Mouse (Mus musculus) liver, embryonic 12.5 days (tissue): ENCODE measurements around the gene Wdr26. TPM values are rescaled to one million over a fixed set of nuclear protein-coding genes. Genes with fewer than 3 reads are reported as not detected.

Experiments used
- ATAC-seq: fragments of 200-750 bp; cut with Nextera tagmentation; 2 replicates; pipeline ENCODE4 v1.8.0; 2017; ENCODE audit warnings: moderate number of reproducible peaks, mild to moderate bottlenecking, moderate library complexity
- H3K27ac ChIP-seq: fragments of 300-500 bp; sonication (generic); 2 replicates; pipeline ENCODE4 v1.5.1; 2016; ENCODE audit warnings: mild to moderate bottlenecking
- H3K27me3 ChIP-seq: fragments of 300-500 bp; sonication (generic); replicated peaks from 2 replicates; pipeline ENCODE4 v1.6.1; 2016; ENCODE audit warnings: mild to moderate bottlenecking, moderate library complexity
- H3K36me3 ChIP-seq: fragments of 300-500 bp; sonication (generic); 2 replicates; pipeline ENCODE4 v1.6.1; 2016; ENCODE audit warnings: mild to moderate bottlenecking, moderate library complexity
- H3K4me1 ChIP-seq: fragments of 300-500 bp; sonication (generic); 2 replicates; pipeline ENCODE4 v1.6.1; 2016
- H3K4me2 ChIP-seq: fragments of 300-500 bp; sonication (generic); 2 replicates; pipeline ENCODE4 v1.6.1; 2016; ENCODE audit warnings: mild to moderate bottlenecking, moderate library complexity
- H3K4me3 ChIP-seq: fragments of 300-500 bp; sonication (generic); 2 replicates; pipeline ENCODE4 v1.5.1; 2016; ENCODE audit warnings: mild to moderate bottlenecking, moderate library complexity
- H3K9ac ChIP-seq: fragments of 300-500 bp; sonication (generic); 2 replicates; pipeline ENCODE4 v1.6.1; 2016; ENCODE audit warnings: mild to moderate bottlenecking, moderate library complexity
- H3K9me3 ChIP-seq: fragments of 300-500 bp; sonication (generic); replicated peaks from 2 replicates; pipeline ENCODE4 v1.6.1; 2016; ENCODE audit warnings: mild to moderate bottlenecking, moderate library complexity
- WGBS: fragments of 180-500 bp; shearing (Covaris S2); methylation state at CpG from one replicate; pipeline ENCODE4 v1.1.7; 2016; ENCODE audit not compliant: insufficient replicate concordance; 5-methylcytosine and 5-hydroxymethylcytosine counted together
- polyA plus RNA-seq: library from polyadenylated mRNA; unstranded; fragments of >200 nt; fragmentation: Nextera tagmentation; extraction: Ambion mirVana; gene quantifications from 2 replicates; pipeline ENCODE4 v1.2.1, GENCODE M21; 2016

Gene Wdr26
- polyA plus RNA-seq = 52.5 and 56.7 TPM in 2 replicates

DNA sequence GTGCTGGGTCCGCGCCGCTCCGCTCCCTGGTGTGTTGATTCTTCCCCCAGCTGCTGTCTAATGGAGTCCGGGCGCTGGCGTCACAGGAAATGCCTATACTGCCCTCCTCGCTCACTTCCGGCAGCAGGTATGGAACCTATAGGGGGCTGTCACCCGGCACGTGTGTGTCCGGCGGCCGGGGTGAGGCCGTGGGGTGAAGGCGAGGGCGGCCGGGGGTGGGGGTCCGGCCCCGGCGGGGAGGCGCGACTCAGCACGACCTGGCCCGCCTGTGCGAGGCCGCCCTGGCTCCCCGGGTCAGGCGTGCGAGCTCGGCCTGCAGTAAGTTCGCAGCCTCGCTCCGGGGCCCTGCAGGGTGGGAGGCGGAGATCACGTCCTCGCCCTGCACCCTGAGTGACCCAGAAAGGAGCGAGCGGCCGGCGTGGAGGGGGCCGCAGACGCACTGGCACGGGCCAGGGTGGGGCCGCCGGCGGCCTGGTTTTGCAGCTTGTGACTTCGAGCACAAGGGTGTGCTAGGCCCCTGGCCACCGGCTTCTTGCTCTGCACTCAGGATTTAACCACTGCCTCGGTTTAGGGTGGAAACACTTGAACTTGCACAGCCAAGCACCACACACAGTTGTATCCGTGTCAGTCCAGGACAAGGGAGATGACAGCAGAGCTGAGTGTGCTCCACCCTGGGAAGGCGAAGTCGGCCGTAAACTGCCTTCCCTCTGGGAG, at the start of gene Wdr26:
Gene Wdr26, minus strand, starts transcription at position 82 of the 714 bp plus-strand sequence.
- no peaks in the 10 kb centered on the region for H3K9me3 ChIP-seq
- WGBS = under 1% methylated on average over 52 of the region's 54 CpGs
- peak within 1 kb of the TSS; percentile 99 for H3K27ac ChIP-seq
- H3K27me3 ChIP-seq = no peaks in the 10 kb centered on the region
- peaks cover 27% of the 10 kb centered on the region for H3K36me3 ChIP-seq
- H3K4me3 ChIP-seq = peak within 1 kb of the TSS; percentile 100
- H3K9ac ChIP-seq = peak within 1 kb of the TSS; percentile 100
- ATAC-seq = peak; percentile 79
- H3K4me2 ChIP-seq = peak within 1 kb of the TSS; percentile 86
- peaks cover 66% of the 10 kb centered on the region for H3K4me1 ChIP-seq

DNA sequence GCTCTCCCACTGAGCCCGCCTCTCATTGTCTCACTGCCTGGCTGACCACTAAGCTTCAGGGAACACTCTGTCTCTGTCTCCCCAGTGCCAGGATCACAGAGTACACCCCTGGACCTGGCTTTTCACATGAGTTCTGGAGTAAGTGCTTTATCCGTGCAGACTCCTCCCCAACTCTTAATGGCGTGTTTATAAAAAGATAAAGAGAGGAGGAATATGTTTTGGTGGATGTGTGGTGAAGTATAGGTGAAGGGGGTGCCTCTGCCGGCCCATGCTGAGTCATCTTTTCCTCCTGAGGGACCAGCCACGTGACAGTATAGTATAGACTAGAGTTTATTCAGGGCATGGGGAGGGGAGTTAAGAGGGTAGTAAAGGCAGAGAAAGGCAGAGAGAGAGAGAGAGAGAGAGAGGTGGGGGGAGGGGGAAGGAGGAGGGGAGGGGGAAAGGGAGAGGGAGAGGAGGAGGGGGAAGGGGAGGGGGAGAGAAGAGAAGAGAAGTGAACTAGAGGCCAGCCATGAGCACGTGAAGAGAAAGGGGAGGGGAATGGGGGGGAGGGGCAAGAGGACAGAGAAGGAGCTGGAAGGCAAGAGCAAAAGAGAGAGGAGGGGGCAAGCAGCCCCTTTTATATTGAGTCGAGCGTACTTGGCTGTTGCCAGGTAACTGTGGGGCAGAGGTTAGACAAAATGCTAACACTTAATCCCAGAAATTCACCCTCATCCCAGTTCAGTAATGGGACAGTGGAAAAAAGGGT, 49.3 kb upstream of the Wdr26 start:
- Histone ChIP-seq H3K9ac (peak overlapping the region; percentile 61), H3K4me2 (peak overlapping the region; percentile 52), H3K27me3 (no peaks in the 10 kb centered on the region), H3K4me3 (no peak overlapping the region), H3K36me3 (no peaks in the 10 kb centered on the region), H3K9me3 (no peaks in the 10 kb centered on the region), H3K27ac (peak overlapping the region; percentile 100), H3K4me1 (peaks cover 66% of the 10 kb centered on the region)
- ATAC-seq = peak; percentile 25
- 27% methylated on average over 8 of the region's 8 CpGs for WGBS

DNA sequence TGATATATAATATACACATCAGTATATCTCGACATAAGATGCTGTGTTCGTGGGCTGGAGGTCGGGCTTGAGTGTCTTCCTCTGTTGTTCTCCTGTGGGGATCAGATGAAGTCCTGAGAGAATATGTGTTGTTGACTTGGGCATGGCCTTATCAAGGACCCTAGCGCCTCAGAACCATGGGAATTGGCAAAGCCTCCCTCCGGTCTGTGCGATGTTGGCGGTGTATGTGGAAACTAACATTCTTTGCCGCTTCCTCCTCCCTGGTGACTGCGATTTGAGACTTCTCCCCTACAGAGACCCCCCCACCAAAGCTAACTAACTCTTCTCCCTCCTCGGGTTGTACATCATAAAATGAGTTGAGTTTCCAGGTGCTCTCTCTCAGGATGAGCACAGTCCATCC, 48.6 kb upstream of the Wdr26 start:
- no peaks in the 10 kb centered on the region for H3K36me3 ChIP-seq
- H3K4me2 ChIP-seq = peak overlapping the region; percentile 52
- no peak for ATAC-seq
- peaks cover 73% of the 10 kb centered on the region for H3K4me1 ChIP-seq
- H3K4me3 ChIP-seq = no peak overlapping the region
- H3K27me3 ChIP-seq = no peaks in the 10 kb centered on the region
- H3K27ac ChIP-seq = peak overlapping the region; percentile 100
- WGBS = 82% methylated on average over 10 of the region's 10 CpGs
- peak overlapping the region; percentile 61 for H3K9ac ChIP-seq
- H3K9me3 ChIP-seq = no peaks in the 10 kb centered on the region

DNA sequence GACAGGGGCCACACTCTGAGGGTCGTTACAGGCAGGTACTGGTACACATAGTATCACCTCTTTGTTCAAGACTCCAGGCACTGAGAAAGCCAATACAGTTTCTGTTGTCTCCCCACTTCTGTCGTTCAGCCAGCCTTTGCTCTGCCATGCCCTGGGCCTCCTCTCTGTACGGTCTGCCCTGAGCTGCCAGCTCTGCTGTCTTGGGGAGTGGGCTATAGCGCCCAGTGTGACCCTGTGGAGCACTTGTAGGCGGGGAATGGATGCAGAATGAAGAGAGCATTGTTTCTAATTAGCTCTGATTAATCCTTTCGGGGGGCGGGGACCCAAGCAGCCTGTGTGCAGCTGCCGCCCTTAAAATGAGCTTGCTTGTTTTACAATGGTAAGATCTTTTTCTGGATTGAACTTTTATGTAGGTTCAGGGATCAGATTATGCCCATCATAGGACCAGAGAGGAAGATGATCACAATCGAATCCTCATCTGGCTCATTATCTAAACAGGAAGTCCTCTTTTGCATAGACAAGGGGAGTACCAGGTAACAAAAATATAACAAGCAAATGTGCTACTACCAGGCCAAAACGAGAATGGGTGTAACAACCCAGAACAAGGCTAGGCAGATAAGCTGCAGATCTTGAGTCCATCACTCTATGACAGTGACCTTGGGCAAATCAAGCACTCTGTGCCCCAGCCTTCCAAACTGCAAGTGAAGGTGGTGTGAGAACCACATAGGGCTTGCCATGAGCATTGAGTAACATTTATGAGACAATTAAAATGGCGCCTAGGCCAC, 48.0 kb upstream of the Wdr26 start:
- 61% methylated on average over 11 of the region's 11 CpGs for WGBS
- H3K9ac ChIP-seq = peak overlapping the region; percentile 61
- H3K27ac ChIP-seq = peak overlapping the region; percentile 100
- H3K4me2 ChIP-seq = peak overlapping the region; percentile 52; the same call in 1 of the 2 replicates
- no peaks in the 10 kb centered on the region for H3K9me3 ChIP-seq
- peaks cover 79% of the 10 kb centered on the region for H3K4me1 ChIP-seq
- no peaks in the 10 kb centered on the region for H3K27me3 ChIP-seq
- no peak for ATAC-seq
- no peak overlapping the region for H3K4me3 ChIP-seq
- no peaks in the 10 kb centered on the region for H3K36me3 ChIP-seq

- H3K4me1 ChIP-seq = peaks cover 86% of the 10 kb centered on the region
- no peaks in the 10 kb centered on the region for H3K36me3 ChIP-seq
- H3K4me3 ChIP-seq = no peak overlapping the region
- H3K9me3 ChIP-seq = no peaks in the 10 kb centered on the region
- H3K27me3 ChIP-seq = no peaks in the 10 kb centered on the region
- peak overlapping the region; percentile 69 for H3K9ac ChIP-seq
- H3K27ac ChIP-seq = peak overlapping the region; percentile 100
- ATAC-seq = no peak
- H3K4me2 ChIP-seq = no peak overlapping the region
- WGBS = 68% methylated on average over 5 of the region's 5 CpGs
These were observed 47.3 kb upstream of the Wdr26 start for GRCm38 (mm10) chr1:181259056-181259455.

DNA sequence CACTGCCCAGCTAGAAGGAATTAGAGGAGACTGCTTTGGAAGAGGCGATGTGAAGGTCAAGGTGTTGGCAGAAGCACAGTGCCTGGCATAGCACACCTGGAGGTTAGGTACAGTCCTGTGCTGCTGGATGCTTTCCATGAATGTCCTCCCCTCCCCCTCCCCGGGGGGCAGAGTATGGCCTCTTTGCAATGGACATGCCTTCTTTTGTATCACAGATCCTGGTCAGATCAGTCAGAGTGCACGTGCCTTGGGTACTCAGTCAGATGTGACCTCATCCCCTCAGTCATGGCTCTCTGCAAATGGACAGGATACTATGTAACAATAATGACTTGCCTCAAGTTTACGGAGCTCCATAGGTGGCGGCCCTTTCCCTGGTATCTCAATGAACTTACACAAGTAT, 46.8 kb upstream of the Wdr26 start:
- Histone ChIP-seq H3K27me3 (no peaks in the 10 kb centered on the region), H3K36me3 (no peaks in the 10 kb centered on the region), H3K9me3 (no peaks in the 10 kb centered on the region), H3K4me3 (no peak overlapping the region), H3K4me2 (peak overlapping the region; percentile 94; the same call in 1 of the 2 replicates), H3K9ac (peak overlapping the region; percentile 69), H3K4me1 (peaks cover 90% of the 10 kb centered on the region), H3K27ac (peak overlapping the region; percentile 100)
- WGBS = 71% methylated on average over 5 of the region's 5 CpGs
- ATAC-seq = no peak

DNA sequence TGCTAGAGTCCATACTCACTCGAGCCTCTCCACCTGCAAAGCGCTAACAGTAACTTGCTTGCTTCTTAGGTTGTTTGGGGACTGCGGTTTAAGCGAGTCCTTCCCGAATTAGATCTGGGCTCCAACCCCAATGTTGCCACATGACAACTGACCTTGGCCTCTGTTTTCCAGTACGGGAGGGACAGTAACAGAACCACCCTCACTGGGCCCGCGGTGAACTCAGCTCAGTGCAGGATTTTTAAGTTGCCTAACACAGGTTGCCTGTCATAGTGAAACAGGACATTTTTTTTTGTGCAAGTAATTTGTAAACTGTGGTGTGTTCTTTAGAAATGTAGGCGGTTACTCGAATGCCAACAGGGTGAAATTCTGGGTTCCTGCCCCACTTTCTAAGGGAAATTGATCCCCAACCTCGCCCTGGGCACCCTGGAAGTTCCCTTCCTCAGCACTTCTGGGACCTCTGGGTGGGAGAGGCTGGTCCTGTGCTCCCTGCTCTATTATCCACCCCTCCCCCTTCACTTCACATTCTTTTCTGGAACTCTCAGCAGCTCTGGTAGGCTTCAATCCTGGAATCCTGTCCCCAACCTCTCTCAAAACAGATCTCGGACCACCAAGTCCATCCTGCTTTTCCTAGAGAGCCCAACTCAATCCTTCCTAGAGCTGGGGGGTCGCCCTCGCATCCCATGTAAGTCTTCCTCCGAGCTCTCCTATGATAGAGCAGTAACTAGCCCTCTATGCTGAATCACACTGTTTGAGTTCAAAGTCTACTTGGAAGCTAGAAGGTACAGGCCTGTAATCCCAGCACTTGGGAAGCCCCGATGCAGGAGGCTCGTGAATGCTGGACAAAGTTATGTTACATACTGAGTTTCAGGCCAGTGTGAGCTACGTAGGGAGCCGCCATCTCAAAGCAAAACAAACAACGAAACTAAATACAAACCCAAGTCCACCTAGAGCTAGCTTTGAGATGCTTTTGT, 46.1 kb upstream of the Wdr26 start:
- 53% methylated on average over 20 of the region's 20 CpGs for WGBS
- Histone ChIP-seq H3K36me3 (no peaks in the 10 kb centered on the region), H3K9ac (peak overlapping the region; percentile 69), H3K4me1 (peaks cover 92% of the 10 kb centered on the region), H3K4me2 (peak overlapping the region; percentile 94), H3K9me3 (no peaks in the 10 kb centered on the region), H3K4me3 (peak overlapping the region; percentile 16; the same call in 1 of the 2 replicates), H3K27me3 (no peaks in the 10 kb centered on the region), H3K27ac (peak overlapping the region; percentile 100)
- peak; percentile 2; the same call in 1 of the 2 replicates for ATAC-seq

DNA sequence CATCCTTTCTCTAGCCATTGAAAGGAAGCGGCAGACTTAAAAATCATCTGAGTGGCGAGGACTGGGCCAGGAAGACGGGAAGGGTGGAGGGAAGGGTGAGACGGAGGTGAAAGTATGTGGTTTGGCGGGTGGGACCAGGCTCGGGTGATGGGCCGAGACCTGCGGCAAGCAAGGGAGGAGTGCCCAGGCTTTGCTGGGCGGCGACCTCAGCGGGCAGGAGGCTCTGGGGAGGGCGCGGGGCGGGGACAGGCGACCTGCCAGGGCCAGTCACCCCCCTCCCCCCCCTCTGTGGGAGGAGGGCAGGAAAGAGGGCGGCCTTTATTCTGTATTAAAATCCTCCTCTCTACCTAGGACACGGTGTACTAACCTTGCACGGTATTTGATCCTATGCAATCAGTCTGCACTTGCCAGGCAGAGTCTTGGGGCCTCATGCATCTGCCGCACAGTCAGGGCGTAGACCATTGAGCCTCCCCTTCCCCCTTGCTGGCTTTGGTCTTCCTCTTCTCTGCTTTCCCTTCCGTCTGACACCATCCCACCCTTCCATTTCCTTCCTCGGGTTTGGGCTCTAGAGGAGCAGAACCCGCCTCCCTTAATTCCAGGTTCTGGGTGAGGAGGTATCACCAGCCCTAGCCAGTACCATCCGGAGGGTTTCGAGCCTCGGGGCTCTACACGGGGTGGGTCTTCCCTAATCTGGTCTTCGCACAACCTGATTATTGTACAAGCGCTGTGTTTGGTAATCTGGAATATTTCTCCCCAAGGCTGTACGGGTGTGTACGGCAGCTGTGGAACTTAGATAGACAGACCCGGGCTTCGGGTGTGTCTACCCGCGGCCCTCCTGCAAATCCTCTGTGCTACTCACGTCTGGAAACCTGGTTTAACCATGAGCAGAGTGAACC, 45.1 kb upstream of the Wdr26 start:
- Histone ChIP-seq H3K4me3 (peak overlapping the region; percentile 61), H3K27ac (peak overlapping the region; percentile 100), H3K36me3 (no peaks in the 10 kb centered on the region), H3K9me3 (no peaks in the 10 kb centered on the region), H3K9ac (peak overlapping the region; percentile 87), H3K27me3 (no peaks in the 10 kb centered on the region), H3K4me2 (peak overlapping the region; percentile 94), H3K4me1 (peaks cover 85% of the 10 kb centered on the region)
- under 1% methylated on average over 31 of the region's 36 CpGs for WGBS
- peak; percentile 91 for ATAC-seq

- H3K4me3 ChIP-seq = peak overlapping the region; percentile 61
- 4% methylated on average over 20 of the region's 20 CpGs for WGBS
- H3K4me2 ChIP-seq = peak overlapping the region; percentile 94
- H3K36me3 ChIP-seq = no peaks in the 10 kb centered on the region
- H3K4me1 ChIP-seq = peaks cover 76% of the 10 kb centered on the region
- peak; percentile 6 for ATAC-seq
- H3K9ac ChIP-seq = peak overlapping the region; percentile 87
- peak overlapping the region; percentile 100 for H3K27ac ChIP-seq
- no peaks in the 10 kb centered on the region for H3K9me3 ChIP-seq
- no peaks in the 10 kb centered on the region for H3K27me3 ChIP-seq
These were observed 44.3 kb upstream of the Wdr26 start for GRCm38 (mm10) chr1:181255891-181256688.
